Mouse (Mus musculus) urinary bladder, postnatal 14 days (tissue): ENCODE measurements around the gene Kbtbd2.

Experiments
- DNase-seq: peaks from one replicate; pipeline ENCODE4 v3.0.0; 2021; ENCODE audit warnings: low spot score

Kbtbd2 gene

DNA sequence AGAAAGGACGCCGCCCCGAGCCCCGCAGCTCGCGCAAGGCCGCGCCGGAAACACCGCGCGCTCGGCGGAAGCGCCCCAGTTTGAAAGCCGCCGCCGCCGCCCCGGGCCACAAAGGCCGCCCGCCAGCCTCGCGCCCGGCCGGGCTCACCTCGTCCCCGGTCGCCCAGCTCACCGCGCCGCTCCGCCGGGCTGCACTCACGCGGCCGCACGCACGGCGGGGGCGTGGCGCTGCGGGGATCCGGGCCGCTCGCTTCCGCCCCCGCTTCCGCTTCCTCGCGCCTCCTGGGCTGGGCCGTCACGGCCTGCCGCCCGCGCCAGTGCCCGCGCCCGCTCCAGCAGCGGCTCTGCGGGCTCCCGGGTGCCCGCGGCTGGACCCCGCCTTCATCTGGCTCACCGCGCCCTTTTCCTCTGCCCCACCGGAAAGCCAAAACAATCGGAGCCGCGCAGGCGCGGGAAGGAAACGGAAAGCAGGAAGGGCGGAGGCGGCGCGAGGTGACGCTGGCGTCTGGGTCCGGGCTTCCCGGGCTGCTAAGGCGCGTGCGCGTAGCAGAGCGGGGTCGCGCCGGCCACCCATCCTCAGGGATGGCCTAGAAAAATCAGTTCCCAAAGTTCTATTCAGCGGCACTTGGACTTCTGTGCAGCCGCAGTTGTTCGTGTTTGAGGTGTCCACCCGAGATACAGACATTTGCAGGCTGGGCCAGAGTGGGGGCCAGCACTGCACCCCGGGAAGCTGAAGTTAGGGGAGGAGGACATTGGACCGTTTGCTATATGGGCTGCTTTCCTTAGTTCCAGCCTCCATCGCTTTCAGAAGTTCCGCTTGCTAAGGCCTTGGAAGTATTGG is at the start of gene Kbtbd2:
Kbtbd2 (minus strand) TSS at position 503 of the 841 bp plus-strand sequence.
- peak; percentile 95 for DNase-seq

- no peak for DNase-seq
Observed at GRCm38 (mm10) chr6:56844365-56844764, 46.8 kb upstream of the Kbtbd2 start.

DNA sequence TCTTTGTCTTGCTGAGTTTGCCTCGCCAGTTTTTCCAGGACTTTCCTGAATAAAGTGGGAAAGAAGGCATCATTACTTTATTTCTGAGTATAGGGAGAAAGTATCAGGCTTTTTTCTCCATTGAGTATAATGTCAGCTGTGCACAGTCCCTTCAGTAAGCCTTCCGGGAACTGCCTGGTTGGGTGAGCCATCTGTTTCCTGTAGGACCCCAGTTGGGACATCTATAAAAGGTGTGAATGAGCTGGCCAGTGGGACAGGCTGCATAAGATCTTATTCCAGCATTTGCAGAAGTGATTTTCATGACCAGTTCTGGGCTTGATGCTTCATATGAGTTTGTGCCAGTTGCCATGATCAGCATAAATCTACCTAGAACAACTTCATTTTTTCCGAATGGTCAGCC is 45.6 kb upstream of the Kbtbd2 start:
- no peak for DNase-seq

DNA sequence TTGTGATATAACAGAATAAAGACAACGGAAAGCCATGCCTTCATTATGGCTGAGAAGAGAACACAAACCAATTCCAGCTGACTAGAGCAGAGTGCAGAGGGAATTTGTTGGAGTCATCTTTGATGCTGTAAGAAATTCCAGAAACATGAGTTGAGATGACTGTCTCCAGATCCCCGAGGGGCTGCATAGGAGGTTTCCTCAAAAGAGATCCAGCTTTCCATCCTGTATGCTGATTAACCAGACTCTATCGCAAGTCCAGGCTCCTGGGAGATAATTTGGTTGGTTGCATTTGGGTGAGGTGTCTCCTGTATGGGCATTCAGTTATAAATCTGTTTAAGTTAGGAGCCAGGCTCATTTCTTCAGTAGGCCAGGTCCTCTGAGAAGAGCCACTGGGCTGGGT is 40.0 kb upstream of the Kbtbd2 start:
- no peak for DNase-seq

DNA sequence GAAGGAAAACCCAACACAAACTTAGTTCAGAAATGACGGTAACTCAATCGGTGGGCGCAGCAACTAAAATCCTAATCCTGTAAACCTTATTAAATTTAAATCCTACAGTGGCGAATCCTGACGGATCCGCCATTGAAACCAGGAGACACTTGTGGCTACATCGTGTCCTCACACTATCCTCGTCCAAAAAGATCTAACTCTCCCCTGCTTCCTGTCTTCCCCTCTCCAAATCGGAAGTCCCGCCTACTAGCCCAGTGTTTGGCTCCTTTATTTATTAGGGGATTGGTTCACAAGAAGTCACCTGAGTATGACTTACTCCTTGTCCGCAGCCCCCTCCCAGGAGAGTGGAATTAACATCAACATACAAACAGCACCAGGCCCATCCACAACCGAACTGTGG is 39.6 kb upstream of the Kbtbd2 start:
- DNase-seq, result no peak

DNA sequence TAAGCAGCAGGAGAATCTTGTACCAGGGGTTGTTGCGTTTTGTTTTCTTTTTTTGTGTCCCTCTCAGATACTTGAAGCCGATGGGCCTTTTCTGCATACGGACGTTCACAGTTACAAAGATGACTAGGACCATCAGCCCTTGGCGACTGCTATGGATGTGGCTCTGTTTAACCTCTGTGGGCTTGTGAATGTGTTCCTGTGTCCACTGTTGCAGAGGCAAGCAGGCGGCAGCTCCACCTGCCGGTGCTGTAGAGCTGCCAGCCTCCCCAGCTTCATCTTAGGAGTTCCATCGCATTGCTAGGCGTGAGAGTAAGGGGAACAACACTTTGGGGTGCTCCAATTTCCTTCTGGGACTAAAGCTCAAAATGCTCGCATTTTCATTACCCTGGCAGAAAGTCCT is 37.9 kb upstream of the Kbtbd2 start:
- no peak for DNase-seq

- DNase-seq, result no peak
Observed at GRCm38 (mm10) chr6:56834769-56835168, 37.2 kb upstream of the Kbtbd2 start.

DNA sequence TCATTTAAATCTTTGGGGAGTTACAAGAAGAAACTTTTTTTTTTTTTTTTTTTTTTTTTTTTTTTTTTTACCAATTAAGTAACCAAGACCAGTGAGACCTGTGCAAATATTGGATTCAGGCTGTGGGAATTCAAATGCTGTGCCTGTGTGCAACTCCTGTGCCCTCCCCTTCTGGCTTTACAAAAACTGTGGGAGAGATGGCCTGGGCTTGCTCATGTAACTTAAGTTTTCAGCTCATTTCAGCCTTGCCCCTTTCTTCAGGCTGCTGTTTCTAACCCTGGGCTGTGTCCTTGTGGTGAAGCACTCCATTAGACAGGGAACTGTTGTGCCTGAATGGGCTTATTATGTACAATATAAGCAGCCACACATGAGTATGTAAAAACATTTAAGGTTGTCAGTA is 35.2 kb upstream of the Kbtbd2 start:
- DNase-seq, result no peak

- DNase-seq, result no peak
Observed at GRCm38 (mm10) chr6:56832407-56832796, 34.8 kb upstream of the Kbtbd2 start.

DNA sequence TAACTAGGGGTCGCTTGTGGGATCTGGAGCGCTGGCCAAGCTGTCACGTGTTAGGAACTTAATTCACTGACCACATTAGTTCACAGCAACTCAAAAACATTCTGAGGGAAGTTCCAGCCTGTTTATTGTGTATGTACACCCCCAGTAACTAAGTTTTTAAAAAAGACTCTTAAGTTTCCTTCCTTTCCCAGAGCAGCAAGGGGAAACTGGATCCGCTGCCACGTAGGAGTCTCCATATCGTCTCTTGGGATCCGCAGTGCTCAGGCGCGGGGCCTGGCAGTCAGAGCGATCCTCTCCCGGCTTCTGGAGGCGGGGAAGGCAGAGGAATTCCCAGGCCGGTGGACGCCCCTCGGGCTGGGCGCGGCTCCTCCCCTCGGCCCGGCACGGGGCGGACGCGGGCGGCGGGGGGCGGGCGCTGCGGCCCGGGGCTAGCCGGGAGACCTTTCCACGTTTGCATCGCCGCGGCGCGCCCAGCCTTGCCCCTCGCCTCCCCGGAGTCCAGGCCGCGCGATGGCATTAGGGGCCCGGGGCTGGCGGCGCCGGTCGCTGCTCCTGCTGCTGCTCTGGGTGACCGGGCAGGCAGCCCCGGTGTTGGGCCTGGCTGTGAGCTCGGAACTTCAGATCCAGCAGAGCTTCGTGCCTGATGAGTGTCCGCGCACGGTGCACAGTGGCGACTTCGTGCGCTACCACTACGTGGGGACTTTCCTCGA is 34.2 kb upstream of the Kbtbd2 start, which contains the start of gene Fkbp9:
Fkbp9 (plus strand) TSS at position 363 of the 710 bp plus-strand sequence.
- DNase-seq, result peak; percentile 84

GRCm38 (mm10) chr6:56825657-56826056 is 28.0 kb upstream of the Kbtbd2 start:
- no peak for DNase-seq

DNA sequence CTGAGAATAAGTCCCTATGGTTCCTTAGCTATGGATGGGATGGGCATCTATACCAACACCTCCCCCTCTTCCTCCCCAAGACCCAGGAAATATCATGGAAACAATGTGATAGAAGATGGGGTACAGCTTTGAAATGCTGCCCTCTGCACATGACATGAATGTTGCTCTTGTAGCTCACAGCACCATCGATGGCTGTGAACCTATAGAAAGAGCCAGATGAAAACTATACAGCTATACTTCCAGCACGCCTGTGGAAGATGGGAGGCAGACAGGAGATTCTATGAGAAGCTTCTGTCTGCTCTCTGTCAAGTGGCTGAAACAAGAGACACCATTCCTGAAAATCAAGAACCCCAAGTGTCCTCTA is 21.5 kb upstream of the Kbtbd2 start:
- DNase-seq, result no peak

- no peak for DNase-seq
Observed at GRCm38 (mm10) chr6:56818436-56819123, 21.0 kb upstream of the Kbtbd2 start.

GRCm38 (mm10) chr6:56813332-56813731 is 15.7 kb upstream of the Kbtbd2 start:
- DNase-seq, result no peak

- peak; percentile 18 for DNase-seq
Observed at GRCm38 (mm10) chr6:56808656-56809055, 11.0 kb upstream of the Kbtbd2 start.

- DNase-seq, result no peak
Observed at GRCm38 (mm10) chr6:56806195-56806594, 8.6 kb upstream of the Kbtbd2 start.

- no peak for DNase-seq
Observed at GRCm38 (mm10) chr6:56805026-56805425, 7.4 kb upstream of the Kbtbd2 start.

DNA sequence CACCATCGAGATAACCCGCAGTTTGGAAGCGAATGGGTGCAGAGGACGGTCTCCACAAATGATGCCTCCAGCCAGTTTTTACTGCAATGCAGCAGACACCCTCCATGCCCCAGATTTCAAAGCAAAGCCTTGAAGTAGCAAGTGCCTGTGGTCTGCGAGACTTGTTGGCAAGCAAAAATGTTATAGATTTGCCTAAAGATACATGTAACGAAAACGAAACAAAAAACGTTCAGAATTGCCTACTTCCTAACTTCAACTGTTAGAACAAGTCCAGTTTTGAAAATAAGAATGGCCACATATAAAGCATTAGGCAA is 496 bp upstream of the Kbtbd2 start:
- DNase-seq, result no peak

- DNase-seq, result peak; percentile 31
Observed at GRCm38 (mm10) chr6:56796668-56797141, 908 bp downstream of the Kbtbd2 start.

- no peak for DNase-seq
Observed at GRCm38 (mm10) chr6:56796232-56796631, 1.4 kb downstream of the Kbtbd2 start.

DNA sequence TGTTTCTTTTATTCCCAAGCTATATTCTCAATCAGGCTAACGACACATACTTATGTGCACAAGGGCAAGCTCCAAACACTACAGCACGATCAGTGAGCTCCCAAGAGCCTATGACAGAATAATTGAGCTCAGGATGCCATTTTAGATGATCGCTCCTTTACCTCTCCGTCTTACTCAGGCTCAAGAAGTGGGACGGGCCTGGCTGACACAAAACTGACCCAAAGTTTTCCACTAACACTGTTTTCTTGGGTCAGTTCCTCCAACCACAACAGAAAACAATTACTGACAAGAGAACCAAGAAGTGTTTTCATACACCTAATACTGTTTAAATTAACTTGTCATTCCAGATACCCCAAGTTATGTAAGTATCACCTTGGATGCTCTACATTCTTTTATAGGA is 2.8 kb downstream of the Kbtbd2 start:
- no peak for DNase-seq

- DNase-seq, result no peak
Observed at GRCm38 (mm10) chr6:56789336-56789735, 8.3 kb downstream of the Kbtbd2 start.

- DNase-seq, result no peak
Observed at GRCm38 (mm10) chr6:56787668-56788067, 9.9 kb downstream of the Kbtbd2 start.
